Mouse (Mus musculus): Measurements from ENCODE around the gene Pirb. TPM values are rescaled to one million over a fixed set of nuclear protein-coding genes. Genes with fewer than 3 reads are reported as not detected.
"Not testable (repeated sequence)": the region's sequence is repeated elsewhere in the genome, so short reads cannot be mapped to it uniquely, and the experiment has no call there.

Pirb gene
- polyA plus RNA-seq, 1 experiment: not detected

DNA sequence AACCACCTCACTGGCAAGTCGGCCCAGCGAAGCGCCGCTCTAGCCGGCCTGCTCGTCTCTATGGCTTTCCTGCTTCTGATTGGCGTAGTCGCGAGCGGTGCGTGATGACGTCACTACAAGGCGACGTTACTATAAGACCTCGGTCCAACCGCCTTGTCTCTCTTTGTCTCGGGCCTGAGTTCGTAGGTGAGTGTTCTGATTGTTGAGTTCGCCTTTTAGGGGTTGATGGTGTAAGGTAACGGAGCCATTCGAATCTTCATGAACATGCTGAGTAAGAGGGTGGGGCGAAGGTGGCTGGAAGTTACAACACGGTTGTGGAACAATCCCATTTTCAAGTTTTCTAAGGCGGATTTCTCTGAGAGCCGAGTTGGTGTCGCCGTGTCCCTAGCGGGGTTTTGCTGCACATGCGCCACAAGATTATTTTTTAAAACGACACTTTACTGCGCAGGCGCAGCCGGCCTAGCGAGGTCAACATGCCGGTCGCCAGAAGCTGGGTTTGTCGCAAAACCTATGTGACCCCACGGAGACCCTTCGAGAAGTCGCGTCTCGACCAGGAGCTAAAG lies 16.2 kb downstream of the Pirb start, which contains the start of gene Rps9:
Gene Rps9, plus strand, starts transcription at position 115 of the 563 bp plus-strand sequence.
- TF ChIP-seq MAX (IDR thresholded peaks at IDR 0.05) (no peak), USF1 (IDR thresholded peaks at IDR 0.05; ENCODE audit: low read depth) (no peak), FOSL1 (IDR thresholded peaks at IDR 0.05; ENCODE audit: insufficient read depth, low read length, poor library complexity, severe bottlenecking) (no peak), CEBPB (IDR thresholded peaks at IDR 0.05; ENCODE audit: low read depth) (no peak), CTCF (IDR thresholded peaks at IDR 0.05; ENCODE audit: control insufficient read depth, insufficient read depth, insufficient read length) (no peak), MYOG (IDR thresholded peaks at IDR 0.05; ENCODE audit: control insufficient read depth, extremely low read depth, insufficient read length) (no peak), MYOD1 (IDR thresholded peaks at IDR 0.05; ENCODE audit: control insufficient read depth, insufficient read length, low read depth) (no peak)
- Histone ChIP-seq H3K79me3 (ENCODE audit: low read depth) (peaks cover 28% of the 10 kb centered on the region), H3K36me3 (ENCODE audit: control insufficient read depth, insufficient read depth) (peaks cover 35% of the 10 kb centered on the region), H3K27me3 (ENCODE audit: control insufficient read depth, insufficient read depth, insufficient read length) (no peaks in the 10 kb centered on the region), H3ac (ENCODE audit: control insufficient read depth, insufficient read length, low read depth) (peak within 1 kb of the TSS; percentile 89), H3K79me2 (ENCODE audit: control insufficient read depth, insufficient read depth) (peaks cover 35% of the 10 kb centered on the region), H3K4me3 (ENCODE audit: insufficient read depth, poor library complexity, severe bottlenecking) (peak within 1 kb of the TSS; percentile 99)

GRCm38 (mm10) chr7:3703148-3703878 lies 16.9 kb downstream of the Pirb start:
- peaks cover 35% of the 10 kb centered on the region for H3K36me3 ChIP-seq (ENCODE audit: control insufficient read depth, insufficient read depth)
- H3ac ChIP-seq (ENCODE audit: control insufficient read depth, insufficient read length, low read depth): peak overlapping the region; percentile 43
- no peaks in the 10 kb centered on the region for H3K27me3 ChIP-seq (ENCODE audit: control insufficient read depth, insufficient read depth, insufficient read length)
- TF ChIP-seq MAX (IDR thresholded peaks at IDR 0.05) (no peak), CTCF (IDR thresholded peaks at IDR 0.05; ENCODE audit: control insufficient read depth, insufficient read depth, insufficient read length) (no peak), CEBPB (IDR thresholded peaks at IDR 0.05; ENCODE audit: low read depth) (no peak), MYOD1 (IDR thresholded peaks at IDR 0.05; ENCODE audit: control insufficient read depth, insufficient read length, low read depth) (no peak), FOSL1 (IDR thresholded peaks at IDR 0.05; ENCODE audit: insufficient read depth, low read length, poor library complexity, severe bottlenecking) (no peak), USF1 (IDR thresholded peaks at IDR 0.05; ENCODE audit: low read depth) (no peak)
- peak overlapping the region; percentile 99 for H3K4me3 ChIP-seq (ENCODE audit: insufficient read depth, poor library complexity, severe bottlenecking)
- peaks cover 35% of the 10 kb centered on the region for H3K79me2 ChIP-seq (ENCODE audit: control insufficient read depth, insufficient read depth)
- H3K79me3 ChIP-seq (ENCODE audit: low read depth): peaks cover 28% of the 10 kb centered on the region

DNA sequence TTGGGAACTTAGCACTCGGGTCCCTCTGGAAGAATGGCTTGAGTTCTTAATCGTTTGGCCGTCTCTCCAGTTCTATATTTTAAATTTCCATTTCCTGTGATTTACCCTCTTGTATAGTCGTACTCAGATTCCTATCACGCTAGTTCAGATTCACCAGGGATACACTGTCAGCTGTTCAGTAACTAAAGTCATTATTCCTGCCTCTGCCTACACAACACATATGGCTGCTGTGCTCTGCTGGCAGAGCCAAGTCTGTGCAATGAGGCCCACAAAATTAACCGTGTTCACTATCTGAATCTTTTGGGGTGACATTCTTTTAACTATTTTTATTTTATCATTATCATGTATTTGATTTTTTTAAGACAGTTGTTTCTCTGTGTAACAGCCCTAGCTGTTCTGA lies 21.7 kb downstream of the Pirb start:
- H3K79me2 ChIP-seq (ENCODE audit: control insufficient read depth, insufficient read depth): peaks cover 12% of the 10 kb centered on the region
- no peak overlapping the region for H3ac ChIP-seq (ENCODE audit: control insufficient read depth, insufficient read length, low read depth)
- H3K27me3 ChIP-seq (ENCODE audit: control insufficient read depth, insufficient read depth, insufficient read length): no peaks in the 10 kb centered on the region
- peaks cover 15% of the 10 kb centered on the region for H3K36me3 ChIP-seq (ENCODE audit: control insufficient read depth, insufficient read depth)
- no peak for TF ChIP-seq MYOG (IDR thresholded peaks at IDR 0.05; ENCODE audit: control insufficient read depth, extremely low read depth, insufficient read length)
- H3K4me3 ChIP-seq (ENCODE audit: insufficient read depth, poor library complexity, severe bottlenecking): no peak overlapping the region
- H3K79me3 ChIP-seq (ENCODE audit: low read depth): peaks cover 9% of the 10 kb centered on the region

- H3K36me3 ChIP-seq (ENCODE audit: control insufficient read depth, insufficient read depth): peaks cover 23% of the 10 kb centered on the region
- not testable (repeated sequence) for H3K27me3 ChIP-seq (ENCODE audit: control insufficient read depth, insufficient read depth, insufficient read length)
- peaks cover 15% of the 10 kb centered on the region for H3K79me3 ChIP-seq (ENCODE audit: low read depth)
- H3K4me3 ChIP-seq (ENCODE audit: insufficient read depth, poor library complexity, severe bottlenecking): peak overlapping the region; percentile 50
- H3K79me2 ChIP-seq (ENCODE audit: control insufficient read depth, insufficient read depth): peaks cover 36% of the 10 kb centered on the region
- peak overlapping the region; percentile 78 for H3ac ChIP-seq (ENCODE audit: control insufficient read depth, insufficient read length, low read depth)
Measured at GRCm38 (mm10) chr7:3694949-3695305, 25.3 kb downstream of the Pirb start.

GRCm38 (mm10) chr7:3694076-3694948 lies 25.9 kb downstream of the Pirb start:
- Histone ChIP-seq H3K4me3 (ENCODE audit: insufficient read depth, poor library complexity, severe bottlenecking) (peak overlapping the region; percentile 50), H3ac (ENCODE audit: control insufficient read depth, insufficient read length, low read depth) (peak overlapping the region; percentile 78), H3K79me3 (ENCODE audit: low read depth) (peaks cover 15% of the 10 kb centered on the region), H3K27me3 (ENCODE audit: control insufficient read depth, insufficient read depth, insufficient read length) (no peaks in the 10 kb centered on the region), H3K36me3 (ENCODE audit: control insufficient read depth, insufficient read depth) (peaks cover 23% of the 10 kb centered on the region), H3K79me2 (ENCODE audit: control insufficient read depth, insufficient read depth) (peaks cover 36% of the 10 kb centered on the region)
- TF ChIP-seq CEBPB (IDR thresholded peaks at IDR 0.05; ENCODE audit: low read depth): no peak
- no peak for TF ChIP-seq MYOG (IDR thresholded peaks at IDR 0.05; ENCODE audit: control insufficient read depth, extremely low read depth, insufficient read length)
- TF ChIP-seq MYOD1 (IDR thresholded peaks at IDR 0.05; ENCODE audit: control insufficient read depth, insufficient read length, low read depth): no peak
- TF ChIP-seq CTCF (IDR thresholded peaks at IDR 0.05; ENCODE audit: control insufficient read depth, insufficient read depth, insufficient read length): no peak
- TF ChIP-seq USF1 (IDR thresholded peaks at IDR 0.05; ENCODE audit: low read depth): no peak
- TF ChIP-seq MAX (IDR thresholded peaks at IDR 0.05): no peak
- no peak for TF ChIP-seq FOSL1 (IDR thresholded peaks at IDR 0.05; ENCODE audit: insufficient read depth, low read length, poor library complexity, severe bottlenecking)

DNA sequence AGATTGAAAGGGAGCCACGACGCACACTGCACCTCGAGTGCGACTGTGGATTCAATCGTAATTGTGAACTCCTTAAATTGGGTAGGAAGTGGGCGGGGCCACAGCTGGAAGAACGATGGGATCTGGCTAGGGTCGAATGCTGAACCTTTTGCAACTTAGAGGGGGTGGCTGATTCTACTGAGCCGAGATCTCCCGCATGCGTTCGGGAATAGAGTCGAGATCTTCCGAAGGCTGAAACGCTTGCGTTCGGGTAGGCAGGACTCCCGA lies 26.4 kb downstream of the Pirb start:
- no peak for TF ChIP-seq FOSL1 (IDR thresholded peaks at IDR 0.05; ENCODE audit: insufficient read depth, low read length, poor library complexity, severe bottlenecking)
- no peak for TF ChIP-seq MYOD1 (IDR thresholded peaks at IDR 0.05; ENCODE audit: control insufficient read depth, insufficient read length, low read depth)
- TF ChIP-seq MAX (IDR thresholded peaks at IDR 0.05): no peak
- no peak for TF ChIP-seq CTCF (IDR thresholded peaks at IDR 0.05; ENCODE audit: control insufficient read depth, insufficient read depth, insufficient read length)
- TF ChIP-seq MYOG (IDR thresholded peaks at IDR 0.05; ENCODE audit: control insufficient read depth, extremely low read depth, insufficient read length): no peak
- TF ChIP-seq CEBPB (IDR thresholded peaks at IDR 0.05; ENCODE audit: low read depth): no peak
- no peak for TF ChIP-seq USF1 (IDR thresholded peaks at IDR 0.05; ENCODE audit: low read depth)
- no peaks in the 10 kb centered on the region for H3K27me3 ChIP-seq (ENCODE audit: control insufficient read depth, insufficient read depth, insufficient read length)
- H3K36me3 ChIP-seq (ENCODE audit: control insufficient read depth, insufficient read depth): peaks cover 23% of the 10 kb centered on the region
- peaks cover 15% of the 10 kb centered on the region for H3K79me3 ChIP-seq (ENCODE audit: low read depth)
- H3K79me2 ChIP-seq (ENCODE audit: control insufficient read depth, insufficient read depth): peaks cover 36% of the 10 kb centered on the region
- peak overlapping the region; percentile 50 for H3K4me3 ChIP-seq (ENCODE audit: insufficient read depth, poor library complexity, severe bottlenecking)
- peak overlapping the region; percentile 70 for H3ac ChIP-seq (ENCODE audit: control insufficient read depth, insufficient read length, low read depth)

All from C2C12 (cell line).